Mouse (Mus musculus): Measurements from ENCODE around the gene Rbbp9. TPM values are rescaled to one million over a fixed set of nuclear protein-coding genes. Genes with fewer than 3 reads are reported as not detected.

Gene Rbbp9
- polyA plus RNA-seq, 1 experiment: 33.6 TPM

DNA sequence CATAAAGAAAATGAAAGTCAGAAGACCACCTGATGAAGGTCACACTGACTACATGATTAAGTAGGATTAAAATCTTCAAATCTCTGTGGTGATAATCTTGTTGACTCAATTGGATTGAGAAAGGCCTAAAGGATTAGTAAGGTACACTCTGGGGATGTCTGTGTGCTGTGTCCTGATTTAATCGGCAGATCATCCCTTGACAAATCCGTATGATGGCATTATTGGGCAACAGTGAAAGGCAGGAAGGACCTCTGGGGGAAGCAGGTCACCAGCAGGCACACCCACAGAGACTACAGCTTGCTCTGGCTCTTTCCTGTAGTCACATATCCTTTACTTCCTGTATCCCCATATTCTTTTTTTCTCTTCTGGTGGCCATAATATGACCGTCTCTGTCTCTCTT lies 30.9 kb downstream of the Rbbp9 start:
- Histone ChIP-seq H3K27ac (ENCODE audit: insufficient read depth, low read length) (no peak overlapping the region), H3K4me1 (ENCODE audit: control insufficient read depth, insufficient read depth, low read length) (no peaks in the 10 kb centered on the region), H3K4me3 (ENCODE audit: insufficient read depth, low read length) (no peak overlapping the region)
- TF ChIP-seq POLR2A (IDR thresholded peaks at IDR 0.05; ENCODE audit: low read depth, low read length): no peak
- TF ChIP-seq CTCF (IDR thresholded peaks at IDR 0.05; ENCODE audit: borderline replicate concordance, insufficient read depth, low read length): no peak

DNA sequence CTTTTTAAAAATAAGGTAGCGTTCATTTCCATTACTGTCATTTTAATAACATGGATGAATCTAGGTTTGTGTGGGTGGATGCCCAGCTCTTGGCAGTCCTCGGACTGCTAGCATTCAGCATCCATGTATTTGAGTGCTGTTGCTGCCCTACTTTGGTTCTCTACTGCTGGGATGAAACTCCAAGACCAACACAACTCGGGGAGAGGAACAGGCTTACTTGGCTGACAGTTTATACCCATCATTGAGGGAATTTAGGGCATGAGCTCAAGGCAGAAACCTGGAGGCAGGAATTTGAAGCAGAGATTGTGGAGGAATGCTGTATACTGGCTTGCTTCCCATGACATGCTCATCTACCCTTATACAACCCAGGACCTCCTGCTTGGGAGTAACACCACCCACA lies 36.0 kb downstream of the Rbbp9 start:
- no peaks in the 10 kb centered on the region for H3K4me1 ChIP-seq (ENCODE audit: control insufficient read depth, insufficient read depth, low read length)
- no peak overlapping the region for H3K4me3 ChIP-seq (ENCODE audit: insufficient read depth, low read length)
- H3K27ac ChIP-seq (ENCODE audit: insufficient read depth, low read length): no peak overlapping the region
- TF ChIP-seq POLR2A (IDR thresholded peaks at IDR 0.05; ENCODE audit: low read depth, low read length) (no peak), CTCF (IDR thresholded peaks at IDR 0.05; ENCODE audit: borderline replicate concordance, insufficient read depth, low read length) (no peak)

DNA sequence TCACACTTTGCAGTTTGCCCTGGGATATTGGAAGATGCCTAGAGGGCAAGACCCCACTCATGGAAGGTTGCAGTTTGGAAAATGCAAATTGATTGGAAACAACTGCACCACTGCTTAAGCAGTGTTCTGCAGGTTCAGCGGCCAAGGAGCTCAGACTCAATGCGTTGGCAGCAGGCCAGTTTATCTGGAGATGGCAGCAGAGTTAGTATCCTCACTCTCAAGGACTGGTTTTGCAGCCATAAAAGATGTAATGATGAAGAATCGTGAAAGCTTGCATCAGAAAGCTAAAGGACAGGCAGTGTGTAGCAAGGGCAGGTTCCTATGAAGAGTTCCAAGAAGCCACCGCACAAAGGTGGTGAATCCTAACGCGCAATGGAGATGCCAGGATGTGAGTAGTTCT lies 48.5 kb downstream of the Rbbp9 start:
- TF ChIP-seq CTCF (IDR thresholded peaks at IDR 0.05; ENCODE audit: borderline replicate concordance, insufficient read depth, low read length) (no peak), POLR2A (IDR thresholded peaks at IDR 0.05; ENCODE audit: low read depth, low read length) (no peak)
- Histone ChIP-seq H3K27ac (ENCODE audit: insufficient read depth, low read length) (no peak overlapping the region), H3K4me1 (ENCODE audit: control insufficient read depth, insufficient read depth, low read length) (no peaks in the 10 kb centered on the region), H3K4me3 (ENCODE audit: insufficient read depth, low read length) (no peak overlapping the region)

Other genes with a start within 250 kb of the Rbbp9 start
- gene Ovol2, start 218.7 kb downstream of the Rbbp9 start, polyA plus RNA-seq (2011; ENCODE audit: insufficient read length, low read depth, missing spikeins): not detected in 2 replicates
- gene Kat14, start 181.9 kb downstream of the Rbbp9 start, polyA plus RNA-seq (2011; ENCODE audit: insufficient read length, low read depth, missing spikeins): 23.6 and 28.5 TPM in 2 replicates
- gene Pet117, start 181.9 kb downstream of the Rbbp9 start, polyA plus RNA-seq (2011; ENCODE audit: insufficient read length, low read depth, missing spikeins): 6.4 and 9.2 TPM in 2 replicates
- gene Dzank1, start 23.5 kb downstream of the Rbbp9 start, polyA plus RNA-seq (2011; ENCODE audit: insufficient read length, low read depth, missing spikeins): 0.23 and 0.77 TPM in 2 replicates
- 20.0 and 27.8 TPM in 2 replicates for gene Polr3f, start 23.2 kb downstream of the Rbbp9 start, polyA plus RNA-seq (2011; ENCODE audit: insufficient read length, low read depth, missing spikeins)
- 65.8 and 70.0 TPM in 2 replicates for gene Sec23b, start 5.4 kb upstream of the Rbbp9 start, polyA plus RNA-seq (2011; ENCODE audit: insufficient read length, low read depth, missing spikeins)
- gene Smim26, start 43.2 kb upstream of the Rbbp9 start, polyA plus RNA-seq (2011; ENCODE audit: insufficient read length, low read depth, missing spikeins): 19.0 and 26.1 TPM in 2 replicates
- 10.4 and 14.9 TPM in 2 replicates for gene Dtd1, start 49.0 kb upstream of the Rbbp9 start, polyA plus RNA-seq (2011; ENCODE audit: insufficient read length, low read depth, missing spikeins)